Mouse (Mus musculus) cortical plate, adult 2 months (tissue): ENCODE measurements around the gene Mt1. TPM values are rescaled to one million over a fixed set of nuclear protein-coding genes. Genes with fewer than 3 reads are reported as not detected.
"Not testable (repeated sequence)": the region's sequence is repeated elsewhere in the genome, so short reads cannot be mapped to it uniquely, and the experiment has no call there.

Experiments used
- H3K27ac ChIP-seq: fragments of 200-500 bp; 2 replicates; pipeline ENCODE4 v1.5.1; 2012; ENCODE audit warnings: low read length, control low read depth, inconsistent platforms; ENCODE audit not compliant: insufficient read depth
- H3K4me1 ChIP-seq: fragments of 200-500 bp; 2 replicates; pipeline ENCODE4 v1.6.1; 2011; ENCODE audit warnings: low read length; ENCODE audit not compliant: control insufficient read depth, insufficient read depth
- H3K4me3 ChIP-seq: fragments of 200-500 bp; 2 replicates; pipeline ENCODE4 v1.5.1; 2011; ENCODE audit warnings: mild to moderate bottlenecking, low read length, control low read depth; ENCODE audit not compliant: insufficient read depth
- CTCF ChIP-seq: fragments of 200-500 bp; IDR thresholded peaks from 2 replicates; pipeline ENCODE4 v1.5.1; 2011; ENCODE audit warnings: mild to moderate bottlenecking, control low read depth, low read length; ENCODE audit not compliant: insufficient read depth; ENCODE audit errors: extremely low read depth
- POLR2A ChIP-seq: fragments of 200-500 bp; IDR thresholded peaks from 2 replicates; pipeline ENCODE4 v1.6.1; 2011; ENCODE audit warnings: mild to moderate bottlenecking, low read length, control low read depth; ENCODE audit not compliant: insufficient read depth; ENCODE audit errors: extremely low read depth
- polyA plus RNA-seq: library from polyadenylated mRNA; depleted of rRNA; stranded (reverse); fragments of >200 nt; gene quantifications from 2 replicates; pipeline ENCODE4 v1.2.3, GENCODE M21; 2012

The Mt1 gene
- polyA plus RNA-seq, 1 experiment = 1,412 TPM

GRCm38 (mm10) chr8:94148236-94148635 lies 30.6 kb upstream of the Mt1 start:
- Histone ChIP-seq H3K4me3 (no peak overlapping the region), H3K4me1 (peaks cover 4% of the 10 kb centered on the region), H3K27ac (no peak overlapping the region)
- TF ChIP-seq POLR2A = no peak

- peaks cover 4% of the 10 kb centered on the region for H3K4me1 ChIP-seq
- TF ChIP-seq CTCF = no peak
- TF ChIP-seq POLR2A = no peak
- H3K27ac ChIP-seq = no peak overlapping the region
- no peak overlapping the region for H3K4me3 ChIP-seq
These were observed 28.0 kb upstream of the Mt1 start for GRCm38 (mm10) chr8:94150925-94151324.

DNA sequence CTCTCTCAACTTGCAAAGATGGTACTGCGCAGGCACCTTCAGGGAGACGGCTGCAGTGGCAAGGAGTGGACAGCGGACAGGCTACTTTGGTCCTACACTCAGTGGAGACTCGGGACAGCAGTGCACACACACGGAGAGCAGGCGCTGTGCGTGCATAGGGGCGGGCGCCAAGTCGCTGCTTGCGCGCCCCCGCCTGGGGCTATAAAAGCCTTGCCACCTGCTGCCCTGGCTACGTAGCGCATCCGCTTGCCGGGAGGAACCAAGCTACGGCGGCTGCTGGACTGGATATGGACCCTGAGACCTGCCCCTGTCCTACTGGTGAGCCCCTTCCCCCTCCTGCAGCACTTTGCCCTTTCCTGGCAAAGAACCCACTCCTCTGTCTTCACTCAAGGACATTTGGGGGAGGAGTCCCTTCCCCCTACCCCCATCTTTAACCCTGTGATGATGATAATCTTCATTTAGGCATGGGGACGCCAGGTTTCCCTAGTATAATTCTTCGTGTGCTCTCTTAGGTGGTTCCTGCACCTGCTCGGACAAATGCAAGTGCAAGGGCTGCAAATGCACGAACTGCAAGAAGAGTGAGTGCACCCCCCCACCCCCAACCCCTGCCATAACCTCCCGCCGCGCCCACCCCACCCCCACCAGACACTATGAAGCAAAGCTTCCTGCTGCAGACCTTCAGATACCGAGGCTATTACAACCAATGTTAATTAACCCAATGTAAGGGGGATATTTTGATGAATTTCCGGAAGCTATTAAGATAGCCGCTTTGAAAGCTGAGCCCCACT lies 26.2 kb upstream of the Mt1 start, which contains the start of gene Mt3:
Gene Mt3, plus strand, starts transcription at position 95 of the 788 bp plus-strand sequence.
- TF ChIP-seq CTCF (no peak), POLR2A (peak; percentile 99)
- peak within 1 kb of the TSS; percentile 80 for H3K4me3 ChIP-seq
- H3K4me1 ChIP-seq = peaks cover 4% of the 10 kb centered on the region
- H3K27ac ChIP-seq = peak within 1 kb of the TSS; percentile 94

DNA sequence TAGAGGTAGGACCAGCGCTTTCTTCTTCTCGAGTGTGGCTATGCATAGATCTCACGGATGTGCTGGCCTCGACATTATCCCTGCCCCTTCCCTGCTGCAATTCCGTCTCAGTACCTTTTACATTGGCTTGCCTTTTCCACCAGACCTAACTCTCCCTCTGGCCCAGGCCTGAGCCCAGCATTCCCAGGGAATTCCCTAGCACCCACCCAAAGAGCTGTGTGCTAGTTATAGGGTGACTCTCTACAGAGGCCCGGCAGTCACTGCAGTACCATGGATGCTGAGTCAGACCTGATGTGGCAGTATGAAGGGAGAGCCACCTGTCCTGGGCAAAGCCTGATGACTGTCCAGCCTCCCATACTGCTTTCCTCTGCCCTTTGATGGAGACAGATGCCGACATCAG lies 25.4 kb upstream of the Mt1 start:
- TF ChIP-seq POLR2A (no peak), CTCF (no peak)

DNA sequence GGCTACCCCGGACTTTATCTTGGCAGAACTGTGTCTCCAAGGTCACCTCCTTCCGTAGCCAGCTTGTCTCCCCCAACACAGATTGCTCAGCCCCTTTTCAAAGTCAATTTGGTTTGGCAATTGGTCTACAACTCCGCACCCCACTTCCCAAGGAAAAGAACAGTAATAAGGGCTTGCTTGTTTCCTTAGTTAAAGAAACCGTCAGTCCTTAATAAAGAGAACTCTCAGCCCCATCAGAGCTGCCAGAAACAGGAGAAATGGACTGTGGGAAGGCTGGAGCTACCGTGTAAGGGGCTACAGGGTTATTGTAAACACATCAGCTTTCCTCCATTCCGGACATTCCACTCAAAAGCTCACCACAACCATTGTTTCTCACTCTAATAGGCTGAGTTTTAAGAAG lies 24.3 kb upstream of the Mt1 start:
- TF ChIP-seq CTCF (no peak), POLR2A (no peak)
- Histone ChIP-seq H3K4me1 (no peaks in the 10 kb centered on the region; the same call in 1 of the 2 replicates), H3K27ac (no peak overlapping the region), H3K4me3 (no peak overlapping the region; the same call in 1 of the 2 replicates)

More for the DNA sequence above, 25.4 kb upstream of the Mt1 start:
- peak overlapping the region; percentile 94 for H3K27ac ChIP-seq
- peaks cover 2% of the 10 kb centered on the region; the same call in 1 of the 2 replicates for H3K4me1 ChIP-seq
- H3K4me3 ChIP-seq = peak overlapping the region; percentile 80

GRCm38 (mm10) chr8:94156092-94156491 lies 22.8 kb upstream of the Mt1 start:
- H3K4me3 ChIP-seq = no peak overlapping the region
- no peaks in the 10 kb centered on the region; the same call in 1 of the 2 replicates for H3K4me1 ChIP-seq
- TF ChIP-seq CTCF (no peak), POLR2A (no peak)
- H3K27ac ChIP-seq = no peak overlapping the region

DNA sequence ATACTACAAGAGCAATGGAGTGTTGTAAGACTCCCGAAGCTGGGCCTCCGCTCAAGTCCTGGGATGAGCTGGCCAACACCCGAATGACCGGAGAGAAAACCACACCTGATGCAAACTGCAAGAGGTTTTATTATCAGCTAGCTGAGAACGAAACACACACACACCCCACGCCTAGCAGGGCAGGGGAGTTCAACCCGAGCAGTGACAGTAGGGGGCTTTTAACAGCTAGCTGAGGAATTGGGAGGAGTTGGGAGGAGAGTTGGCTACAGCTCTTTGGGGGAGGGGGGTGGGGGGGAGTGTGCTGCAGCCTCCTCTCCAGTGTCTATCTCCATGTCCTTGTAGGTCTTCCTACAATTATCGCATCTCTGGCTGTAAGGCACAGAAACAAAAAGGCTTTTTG lies 13.1 kb upstream of the Mt1 start:
- not testable (repeated sequence) for H3K27ac ChIP-seq, H3K4me1 ChIP-seq, H3K4me3 ChIP-seq

DNA sequence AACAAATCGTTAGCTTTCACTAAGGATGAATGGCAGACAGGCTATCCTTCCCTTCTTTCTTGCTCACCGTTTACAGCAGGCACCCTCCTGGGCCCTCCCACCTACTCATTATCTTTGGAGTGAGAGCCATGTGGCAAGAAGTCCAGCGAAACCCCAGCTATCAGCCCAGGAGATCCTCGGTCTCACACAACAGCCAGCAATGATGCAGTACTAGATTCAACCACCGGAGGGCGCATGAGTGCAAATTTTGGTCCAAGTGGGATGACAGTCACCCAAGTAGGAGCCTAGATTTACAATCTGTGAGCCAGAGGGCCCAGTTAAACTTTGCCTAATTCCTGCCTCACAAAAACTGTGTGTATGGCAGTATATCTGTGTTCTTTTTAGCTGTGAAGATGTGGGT lies 11.6 kb upstream of the Mt1 start:
- Histone ChIP-seq H3K4me3 (no peak overlapping the region), H3K27ac (no peak overlapping the region), H3K4me1 (peaks cover 2% of the 10 kb centered on the region)
- no peak for TF ChIP-seq POLR2A
- TF ChIP-seq CTCF = peak; percentile 98

- H3K4me1 ChIP-seq = peaks cover 2% of the 10 kb centered on the region
- no peak overlapping the region for H3K27ac ChIP-seq
- TF ChIP-seq POLR2A (no peak), CTCF (no peak)
- no peak overlapping the region for H3K4me3 ChIP-seq
These were observed 9.3 kb upstream of the Mt1 start for GRCm38 (mm10) chr8:94169547-94169946.

DNA sequence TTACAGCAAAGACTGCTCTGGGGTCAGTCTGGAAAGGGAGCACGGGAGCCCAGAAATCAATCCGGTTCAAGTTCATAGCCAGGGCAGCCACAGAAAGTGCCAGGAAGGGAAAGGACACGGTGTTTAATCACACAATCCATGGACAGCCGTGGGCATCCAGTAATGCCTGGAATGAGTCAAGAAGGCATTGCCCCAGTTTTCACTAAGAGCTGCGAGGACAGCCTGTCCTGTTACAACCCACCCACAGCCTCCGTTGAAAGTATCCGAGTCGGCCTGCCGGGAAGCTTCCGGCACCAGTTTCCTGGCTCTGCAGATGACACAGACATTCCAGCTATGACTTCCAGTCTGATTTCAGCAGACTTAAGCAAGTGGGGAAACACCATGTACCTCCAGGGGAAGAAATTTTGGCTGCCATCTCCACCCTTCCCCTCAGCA lies 7.5 kb upstream of the Mt1 start:
- TF ChIP-seq CTCF = no peak
- TF ChIP-seq POLR2A = no peak
- Histone ChIP-seq H3K27ac (no peak overlapping the region), H3K4me3 (peak overlapping the region; percentile 49; the same call in 1 of the 2 replicates), H3K4me1 (peaks cover 2% of the 10 kb centered on the region)
